Mouse (Mus musculus) thymus, adult 2 months (tissue): Measurements from ENCODE around the gene Vmn1r32.

ENCODE experiments used
- CTCF ChIP-seq: fragments of 200-500 bp; IDR thresholded peaks from 2 replicates; pipeline ENCODE4 v1.5.1; 2012; ENCODE audit warnings: mild to moderate bottlenecking, control low read depth, low read length, moderate library complexity, borderline replicate concordance; ENCODE audit not compliant: control insufficient read depth, poor library complexity, insufficient read depth; ENCODE audit errors: extremely low read depth
- POLR2A ChIP-seq: fragments of 200-500 bp; IDR thresholded peaks from 2 replicates; pipeline ENCODE4 v1.6.1; 2012; ENCODE audit warnings: mild to moderate bottlenecking, low read length, control low read depth, moderate library complexity; ENCODE audit not compliant: control insufficient read depth, poor library complexity, insufficient read depth; ENCODE audit errors: extremely low read depth

GRCm38 (mm10) chr6:66595804-66596203, 35.9 kb upstream of the Vmn1r32 start:
- TF ChIP-seq POLR2A (no peak), CTCF (no peak)
